In genomic region chr7:49398020-49398516, GRCm38 (mm10) we compare ENCODE assay signal across 17 mouse cellular contexts.
A peak's percentile ranks its signal among the peaks of the same experiment; 100 is the strongest.
DNase-seq lines count a peak whose midpoint lies in the region; ATAC-seq and TF ChIP-seq lines count a peak whose summit lies in the region.
"Had no signal": no experiment of that assay in that cellular context is flagged by ENCODE, and none has a peak within 500 bp of the region (broad histone marks: within the 10 kb centered on the region; RNA-seq: fewer than 3 reads in every experiment).

No protein-coding gene starts in this region.

- no peaks in the 10 kb centered on the region for H3K36me3 ChIP-seq in heart, embryonic 15.5 days
- no peaks in the 10 kb centered on the region for H3K36me3 ChIP-seq in embryonic facial prominence, embryonic 15.5 days
- H3K36me3 ChIP-seq in liver, embryonic 16.5 days (ENCODE audit: control insufficient read depth, insufficient read depth) = no peaks in the 10 kb centered on the region
- H3K36me3 ChIP-seq in midbrain, embryonic 15.5 days (replicated peaks) = no peaks in the 10 kb centered on the region
- H3K36me3 ChIP-seq: midbrain, embryonic 12.5 days; stomach, embryonic 15.5 days had no signal

- TF ChIP-seq CTCF in bone marrow macrophage, adult 2 months (IDR thresholded peaks at IDR 0.05; ENCODE audit: low read depth, low read length) = no peak

- H3K27me3 ChIP-seq in heart, embryonic 15.5 days = no peaks in the 10 kb centered on the region
- H3K27me3 ChIP-seq in embryonic facial prominence, embryonic 15.5 days = no peaks in the 10 kb centered on the region
- H3K27me3 ChIP-seq in liver, embryonic 16.5 days (ENCODE audit: control insufficient read depth, insufficient read depth, low read depth, low read length) = no peaks in the 10 kb centered on the region
- H3K27me3 ChIP-seq in midbrain, embryonic 15.5 days (replicated peaks) = no peaks in the 10 kb centered on the region
- H3K27me3 ChIP-seq: Patski; stomach, embryonic 15.5 days had no signal

- no peak overlapping the region for H3K9ac ChIP-seq in heart, embryonic 15.5 days
- H3K9ac ChIP-seq in embryonic facial prominence, embryonic 15.5 days = no peak overlapping the region
- no peak overlapping the region; the same call in 1 of the 2 replicates for H3K9ac ChIP-seq in liver, embryonic 16.5 days (ENCODE audit: low read depth, low read length)
- H3K9ac ChIP-seq in midbrain, embryonic 15.5 days = no peak overlapping the region
- H3K9ac ChIP-seq: midbrain, embryonic 12.5 days; stomach, embryonic 15.5 days had no signal

- no peak for TF ChIP-seq POLR2A in bone marrow macrophage, adult 2 months (IDR thresholded peaks at IDR 0.05; ENCODE audit: borderline replicate concordance, low read depth, low read length)

- intact Hi-C loops in heart, postnatal 25 days (cut with DNase I) = loop anchor here (2.0 kb wide), 1 partner anchor 27 kb away; no protein-coding TSS in a partner anchor

- DNase-seq in heart, postnatal 4 days = no peak
- no peak for DNase-seq in heart, postnatal 25 days (ENCODE audit: low spot score)
- DNase-seq: kidney, postnatal 10 days had no signal

- no peak overlapping the region for H3K4me3 ChIP-seq in heart, embryonic 15.5 days
- peak overlapping the region; percentile 59 for H3K4me3 ChIP-seq in bone marrow macrophage, adult 2 months (ENCODE audit: insufficient read depth, low read length)
- no peak overlapping the region for H3K4me3 ChIP-seq in embryonic facial prominence, embryonic 15.5 days (replicated peaks)
- peak overlapping the region; percentile 23; the same call in 1 of the 2 replicates for H3K4me3 ChIP-seq in liver, embryonic 16.5 days (ENCODE audit: low read depth, low read length)
- H3K4me3 ChIP-seq in midbrain, embryonic 15.5 days = no peak overlapping the region
- H3K4me3 ChIP-seq: left cerebral cortex, adult 2 months; midbrain, embryonic 12.5 days; stomach, embryonic 15.5 days had no signal

- 0 out of 2 replicates have a peak overlapping the region, but pooled peaks have one; percentile 17 for H3K27ac ChIP-seq in heart, embryonic 15.5 days
- peak overlapping the region; percentile 97 for H3K27ac ChIP-seq in bone marrow macrophage, adult 2 months (ENCODE audit: insufficient read depth, low read depth, low read length)
- peak overlapping the region; percentile 63 for H3K27ac ChIP-seq in embryonic facial prominence, embryonic 15.5 days (replicated peaks)
- H3K27ac ChIP-seq in liver, embryonic 16.5 days (ENCODE audit: low read length) = peak overlapping the region; percentile 68
- H3K27ac ChIP-seq in midbrain, embryonic 15.5 days = no peak overlapping the region
- H3K27ac ChIP-seq: left cerebral cortex, adult 2 months had no signal

- WGBS in heart, embryonic 15.5 days = 57% methylated on average over 7 of the region's 7 CpGs
- WGBS in embryonic facial prominence, embryonic 15.5 days = 38% methylated on average over 7 of the region's 7 CpGs
- WGBS in liver, embryonic 16.5 days (ENCODE audit: insufficient replicate concordance) = 47% methylated on average over 7 of the region's 7 CpGs
- WGBS in midbrain, embryonic 15.5 days = 85% methylated on average over 7 of the region's 7 CpGs

- no peak overlapping the region for H3K4me2 ChIP-seq in heart, embryonic 15.5 days
- no peak overlapping the region for H3K4me2 ChIP-seq in embryonic facial prominence, embryonic 15.5 days (replicated peaks)
- peak overlapping the region; percentile 12 for H3K4me2 ChIP-seq in liver, embryonic 16.5 days (ENCODE audit: low read depth, low read length)
- H3K4me2 ChIP-seq in midbrain, embryonic 15.5 days = no peak overlapping the region
- H3K4me2 ChIP-seq: midbrain, embryonic 12.5 days; stomach, embryonic 15.5 days had no signal

- peaks cover 35% of the 10 kb centered on the region for H3K4me1 ChIP-seq in heart, embryonic 15.5 days (replicated peaks)
- peaks cover 54% of the 10 kb centered on the region for H3K4me1 ChIP-seq in bone marrow macrophage, adult 2 months (ENCODE audit: control insufficient read depth, insufficient read depth, low read length)
- peaks cover 50% of the 10 kb centered on the region for H3K4me1 ChIP-seq in embryonic facial prominence, embryonic 15.5 days
- H3K4me1 ChIP-seq in liver, embryonic 16.5 days (ENCODE audit: control insufficient read depth, low read depth, low read length) = peaks cover 5% of the 10 kb centered on the region
- H3K4me1 ChIP-seq in midbrain, embryonic 15.5 days = peaks cover 25% of the 10 kb centered on the region

- no peak for ATAC-seq in heart, embryonic 15.5 days (replicated peaks; ENCODE audit: insufficient number of reproducible peaks, insufficient read depth, low FRiP score, low read depth)
- no peak; the same call in 1 of the 2 replicates for ATAC-seq in embryonic facial prominence, embryonic 15.5 days (ENCODE audit: insufficient number of reproducible peaks, low FRiP score, low TSS enrichment, low read depth)
- no peak for ATAC-seq in liver, embryonic 16.5 days (ENCODE audit: low read depth)
- no peak for ATAC-seq in megakaryocyte, adult 5-6 weeks (ENCODE audit: poor library complexity, severe bottlenecking)
- no peak for ATAC-seq in midbrain, embryonic 15.5 days (replicated peaks)
- ATAC-seq: activated CD4-positive, CD25-positive, alpha-beta regulatory T cell, adult 4 months; forebrain, embryonic 14.5 days; hindbrain, embryonic 16.5 days; intestine, postnatal 0 days; Patski had no signal

- no peaks in the 10 kb centered on the region for H3K9me3 ChIP-seq in heart, embryonic 15.5 days (replicated peaks)
- H3K9me3 ChIP-seq in embryonic facial prominence, embryonic 15.5 days (replicated peaks) = no peaks in the 10 kb centered on the region
- H3K9me3 ChIP-seq in liver, embryonic 16.5 days (replicated peaks; ENCODE audit: control insufficient read depth, low read length) = no peaks in the 10 kb centered on the region
- H3K9me3 ChIP-seq in midbrain, embryonic 15.5 days = no peaks in the 10 kb centered on the region
- H3K9me3 ChIP-seq: midbrain, embryonic 12.5 days; stomach, embryonic 15.5 days had no signal

Comparison
In these comparisons a context has a peak if more than half of its experiments do, and no peak if none do; other contexts are left out.
1. H3K4me3 ChIP-seq: peak in bone marrow macrophage, adult 2 months (single experiment) and liver, embryonic 16.5 days (single experiment); none in heart, embryonic 15.5 days (single experiment), embryonic facial prominence, embryonic 15.5 days (single experiment) and midbrain, embryonic 15.5 days (single experiment).